Mouse (Mus musculus): ENCODE data around the gene Prr5. TPM values are rescaled to one million over a fixed set of nuclear protein-coding genes. Genes with fewer than 3 reads are reported as not detected.

Gene Prr5
- polyA plus RNA-seq, 1 experiment from 2014 or later: 12.3 TPM

DNA sequence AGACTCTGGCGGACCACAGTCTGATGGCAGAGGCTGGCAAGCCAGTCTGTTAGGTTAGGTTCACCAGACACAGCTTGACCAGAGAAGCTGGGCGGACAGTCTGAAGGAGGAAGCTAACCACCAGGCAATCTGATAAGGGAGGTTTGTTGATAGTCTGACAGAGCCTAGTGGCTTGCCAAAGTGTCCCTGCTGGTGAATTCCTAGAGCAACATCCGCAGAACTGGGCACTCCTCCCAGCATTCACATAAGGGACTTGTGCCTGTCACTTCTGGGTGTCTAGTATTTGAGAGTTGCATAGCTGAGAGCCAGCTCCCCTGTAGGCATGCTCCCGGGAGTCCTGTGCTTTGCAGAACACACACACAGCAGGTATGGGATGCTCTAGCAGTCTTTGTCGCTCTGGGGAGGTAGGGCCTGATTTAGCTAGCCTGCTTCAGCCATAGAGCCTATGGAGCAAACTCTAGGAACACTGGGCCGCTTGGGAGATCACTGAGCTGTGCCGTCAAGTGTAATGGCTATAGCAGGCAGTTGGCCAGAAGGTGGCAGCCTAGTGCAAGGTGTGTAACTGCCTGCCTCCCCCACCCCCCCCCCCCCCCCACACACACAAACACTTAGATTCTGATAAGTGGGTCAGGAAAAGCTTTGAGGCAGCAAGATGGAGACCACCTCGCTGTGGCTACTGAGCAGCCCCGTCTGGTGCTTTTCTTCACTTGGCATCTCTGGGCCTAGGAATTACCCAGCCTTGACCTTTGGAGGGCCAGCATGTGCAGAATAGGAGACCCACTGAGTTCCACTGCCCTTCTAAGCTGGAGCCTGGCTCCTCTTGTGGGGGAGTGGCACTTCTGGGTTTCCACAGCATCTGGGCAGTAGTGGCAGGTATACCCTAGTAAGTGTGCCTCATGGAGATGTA lies 2.2 kb downstream of the Prr5 start:
- H3K9ac ChIP-seq (ENCODE audit: low read length): no peak overlapping the region
- ATAC-seq (replicated peaks; ENCODE audit: low FRiP score): no peak
- 52% methylated on average over 9 of the region's 9 CpGs for WGBS
- H3K4me3 ChIP-seq (ENCODE audit: low read depth, low read length): no peak overlapping the region
- no peak for DNase-seq (ENCODE audit: low spot score)
- no peaks in the 10 kb centered on the region for H3K4me1 ChIP-seq (replicated peaks; ENCODE audit: control insufficient read depth, insufficient read depth, low read length)
- no peaks in the 10 kb centered on the region for H3K27me3 ChIP-seq (ENCODE audit: control insufficient read depth, insufficient read depth, low read length)
- no peak overlapping the region for H3K27ac ChIP-seq (ENCODE audit: low read depth, low read length)
- no peaks in the 10 kb centered on the region for H3K36me3 ChIP-seq (ENCODE audit: control insufficient read depth, insufficient read depth, low read length)
- no peaks in the 10 kb centered on the region for H3K9me3 ChIP-seq (ENCODE audit: control insufficient read depth, low read length)
- no peak overlapping the region for H3K4me2 ChIP-seq (ENCODE audit: low read depth, low read length, severe bottlenecking)

DNA sequence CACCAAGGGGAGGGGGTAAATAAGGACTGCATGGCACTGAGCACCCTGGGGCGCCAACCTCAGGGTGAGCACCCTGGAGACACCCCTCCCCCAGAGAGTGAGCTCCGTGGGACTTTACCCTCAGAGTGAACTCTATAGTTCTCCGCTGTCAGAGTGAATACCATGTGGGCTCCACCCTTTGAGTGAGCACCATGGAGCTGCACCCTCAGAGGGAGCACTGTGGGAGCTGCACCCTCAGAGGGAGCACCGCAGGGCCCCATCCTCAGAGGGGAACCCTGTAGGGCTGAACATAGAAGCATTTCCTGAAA lies 2.8 kb downstream of the Prr5 start:
- 80% methylated on average over 4 of the region's 4 CpGs for WGBS
- H3K4me3 ChIP-seq (ENCODE audit: low read depth, low read length): no peak overlapping the region

DNA sequence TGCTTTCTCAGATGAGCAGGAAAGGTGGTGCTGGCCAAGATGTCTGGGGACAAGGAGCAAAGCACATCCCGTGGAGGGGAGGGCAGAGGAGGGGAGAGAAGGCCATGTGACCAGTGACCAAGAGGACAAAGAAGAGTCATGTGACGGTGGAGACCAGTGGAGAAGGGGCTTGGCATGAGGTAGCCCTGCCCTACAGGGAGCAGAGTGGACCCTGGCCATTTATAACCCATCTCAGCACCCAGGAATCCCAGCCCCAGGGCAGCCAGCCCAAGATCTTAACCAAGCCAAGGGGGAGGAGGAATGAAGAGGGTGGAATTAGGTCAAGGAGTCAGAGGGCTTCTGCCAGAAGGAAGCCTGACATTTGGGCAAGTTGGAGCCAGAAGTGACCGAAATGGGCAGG lies 3.2 kb downstream of the Prr5 start:
- Histone ChIP-seq H3K27me3 (ENCODE audit: control insufficient read depth, insufficient read depth, low read length) (no peaks in the 10 kb centered on the region), H3K4me3 (ENCODE audit: low read depth, low read length) (no peak overlapping the region), H3K9ac (ENCODE audit: low read length) (no peak overlapping the region), H3K36me3 (ENCODE audit: control insufficient read depth, insufficient read depth, low read length) (no peaks in the 10 kb centered on the region), H3K4me2 (ENCODE audit: low read depth, low read length, severe bottlenecking) (no peak overlapping the region), H3K9me3 (ENCODE audit: control insufficient read depth, low read length) (no peaks in the 10 kb centered on the region), H3K27ac (ENCODE audit: low read depth, low read length) (no peak overlapping the region), H3K4me1 (replicated peaks; ENCODE audit: control insufficient read depth, insufficient read depth, low read length) (no peaks in the 10 kb centered on the region)
- no peak for ATAC-seq (replicated peaks; ENCODE audit: low FRiP score)
- no peak for DNase-seq (ENCODE audit: low spot score)
- 80% methylated on average over 3 of the region's 3 CpGs for WGBS

More for the DNA sequence above, 2.8 kb downstream of the Prr5 start:
- no peak overlapping the region for H3K4me2 ChIP-seq (ENCODE audit: low read depth, low read length, severe bottlenecking)
- no peaks in the 10 kb centered on the region for H3K9me3 ChIP-seq (ENCODE audit: control insufficient read depth, low read length)
- ATAC-seq (replicated peaks; ENCODE audit: low FRiP score) (no peak), DNase-seq (ENCODE audit: low spot score) (no peak)
- no peak overlapping the region for H3K27ac ChIP-seq (ENCODE audit: low read depth, low read length)
- H3K9ac ChIP-seq (ENCODE audit: low read length): no peak overlapping the region
- H3K36me3 ChIP-seq (ENCODE audit: control insufficient read depth, insufficient read depth, low read length): no peaks in the 10 kb centered on the region
- no peaks in the 10 kb centered on the region for H3K27me3 ChIP-seq (ENCODE audit: control insufficient read depth, insufficient read depth, low read length)
- no peaks in the 10 kb centered on the region for H3K4me1 ChIP-seq (replicated peaks; ENCODE audit: control insufficient read depth, insufficient read depth, low read length)

- no peaks in the 10 kb centered on the region for H3K27me3 ChIP-seq (ENCODE audit: control insufficient read depth, insufficient read depth, low read length)
- 82% methylated on average over 11 of the region's 11 CpGs for WGBS
- H3K36me3 ChIP-seq (ENCODE audit: control insufficient read depth, insufficient read depth, low read length): no peaks in the 10 kb centered on the region
Measured at GRCm38 (mm10) chr15:84674329-84675067, 5.1 kb downstream of the Prr5 start.

GRCm38 (mm10) chr15:84675317-84675716 lies 5.9 kb downstream of the Prr5 start:
- Histone ChIP-seq H3K4me3 (ENCODE audit: low read depth, low read length) (no peak overlapping the region), H3K4me1 (replicated peaks; ENCODE audit: control insufficient read depth, insufficient read depth, low read length) (no peaks in the 10 kb centered on the region), H3K4me2 (ENCODE audit: low read depth, low read length, severe bottlenecking) (no peak overlapping the region), H3K9ac (ENCODE audit: low read length) (no peak overlapping the region), H3K36me3 (ENCODE audit: control insufficient read depth, insufficient read depth, low read length) (no peaks in the 10 kb centered on the region), H3K9me3 (ENCODE audit: control insufficient read depth, low read length) (no peaks in the 10 kb centered on the region), H3K27me3 (ENCODE audit: control insufficient read depth, insufficient read depth, low read length) (peaks cover under 1% of the 10 kb centered on the region; the same call in 1 of the 2 replicates), H3K27ac (ENCODE audit: low read depth, low read length) (no peak overlapping the region)
- WGBS: 75% methylated on average over 8 of the region's 8 CpGs
- DNase-seq (ENCODE audit: low spot score) (no peak), ATAC-seq (replicated peaks; ENCODE audit: low FRiP score) (no peak)

More at GRCm38 (mm10) chr15:84674329-84675067, 5.1 kb downstream of the Prr5 start:
- H3K4me1 ChIP-seq (replicated peaks; ENCODE audit: control insufficient read depth, insufficient read depth, low read length): no peaks in the 10 kb centered on the region
- no peak for ATAC-seq (replicated peaks; ENCODE audit: low FRiP score)
- H3K4me2 ChIP-seq (ENCODE audit: low read depth, low read length, severe bottlenecking): no peak overlapping the region
- no peak for DNase-seq (ENCODE audit: low spot score)
- H3K9ac ChIP-seq (ENCODE audit: low read length): no peak overlapping the region
- no peak overlapping the region for H3K27ac ChIP-seq (ENCODE audit: low read depth, low read length)
- no peak overlapping the region for H3K4me3 ChIP-seq (ENCODE audit: low read depth, low read length)
- no peaks in the 10 kb centered on the region for H3K9me3 ChIP-seq (ENCODE audit: control insufficient read depth, low read length)

DNA sequence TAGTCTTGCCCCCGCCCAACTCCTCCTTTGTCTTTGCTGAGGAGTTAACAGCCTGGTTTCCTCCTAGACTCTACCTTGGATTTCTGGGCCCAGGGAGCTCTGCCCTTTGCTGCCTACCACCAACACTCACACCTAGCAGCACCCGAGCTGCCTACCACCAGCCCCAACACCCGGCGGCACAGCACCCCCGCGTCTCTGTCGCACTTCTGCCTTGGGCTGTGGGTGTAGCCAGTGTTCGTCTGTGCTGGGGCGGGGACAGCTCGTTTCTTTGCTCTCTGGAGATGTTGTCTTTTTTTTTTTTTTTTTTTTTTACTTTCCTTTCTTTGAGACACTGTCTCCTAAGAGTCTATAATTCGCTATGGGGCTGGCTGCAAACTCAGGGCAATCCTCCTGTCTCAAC lies 8.5 kb downstream of the Prr5 start:
- peaks cover 5% of the 10 kb centered on the region; the same call in 1 of the 2 replicates for H3K4me1 ChIP-seq (replicated peaks; ENCODE audit: control insufficient read depth, insufficient read depth, low read length)
- WGBS: 75% methylated on average over 11 of the region's 11 CpGs
- H3K4me3 ChIP-seq (ENCODE audit: low read depth, low read length): no peak overlapping the region
- H3K9ac ChIP-seq (ENCODE audit: low read length): no peak overlapping the region
- peaks cover 7% of the 10 kb centered on the region for H3K27me3 ChIP-seq (ENCODE audit: control insufficient read depth, insufficient read depth, low read length)
- H3K9me3 ChIP-seq (ENCODE audit: control insufficient read depth, low read length): no peaks in the 10 kb centered on the region
- no peaks in the 10 kb centered on the region for H3K36me3 ChIP-seq (ENCODE audit: control insufficient read depth, insufficient read depth, low read length)
- ATAC-seq (replicated peaks; ENCODE audit: low FRiP score): no peak
- H3K27ac ChIP-seq (ENCODE audit: low read depth, low read length): no peak overlapping the region
- no peak overlapping the region for H3K4me2 ChIP-seq (ENCODE audit: low read depth, low read length, severe bottlenecking)
- DNase-seq (ENCODE audit: low spot score): no peak

DNA sequence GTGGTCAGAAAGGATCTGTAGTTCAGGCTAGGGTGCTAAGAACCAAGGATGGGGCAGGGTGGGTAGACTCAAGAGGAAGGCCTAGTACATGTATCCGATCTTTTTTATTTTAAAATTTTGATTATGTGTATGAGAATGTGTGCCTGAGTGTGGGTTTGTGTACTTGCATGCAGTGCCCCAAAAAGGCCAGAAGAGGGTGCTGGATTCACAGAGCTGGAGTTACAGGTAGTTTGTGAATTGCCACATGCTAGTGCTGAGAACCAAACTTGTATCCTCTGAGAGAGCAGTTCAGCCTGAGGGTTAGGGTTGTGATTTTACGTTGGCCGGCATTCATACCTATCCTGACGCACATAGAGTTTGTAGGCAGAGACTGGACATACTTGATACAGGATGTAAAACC lies 9.7 kb downstream of the Prr5 start:
- Histone ChIP-seq H3K4me3 (ENCODE audit: low read depth, low read length) (no peak overlapping the region), H3K9me3 (ENCODE audit: control insufficient read depth, low read length) (no peaks in the 10 kb centered on the region), H3K4me2 (ENCODE audit: low read depth, low read length, severe bottlenecking) (no peak overlapping the region), H3K9ac (ENCODE audit: low read length) (no peak overlapping the region), H3K4me1 (replicated peaks; ENCODE audit: control insufficient read depth, insufficient read depth, low read length) (peaks cover 5% of the 10 kb centered on the region; the same call in 1 of the 2 replicates), H3K27ac (ENCODE audit: low read depth, low read length) (no peak overlapping the region), H3K36me3 (ENCODE audit: control insufficient read depth, insufficient read depth, low read length) (no peaks in the 10 kb centered on the region), H3K27me3 (ENCODE audit: control insufficient read depth, insufficient read depth, low read length) (peaks cover 7% of the 10 kb centered on the region)
- DNase-seq (ENCODE audit: low spot score) (no peak), ATAC-seq (replicated peaks; ENCODE audit: low FRiP score) (no peak)
- WGBS: 93% methylated on average over 4 of the region's 4 CpGs

- Histone ChIP-seq H3K9me3 (ENCODE audit: control insufficient read depth, low read length) (no peaks in the 10 kb centered on the region), H3K27ac (ENCODE audit: low read depth, low read length) (no peak overlapping the region), H3K4me3 (ENCODE audit: low read depth, low read length) (no peak overlapping the region), H3K4me2 (ENCODE audit: low read depth, low read length, severe bottlenecking) (no peak overlapping the region), H3K36me3 (ENCODE audit: control insufficient read depth, insufficient read depth, low read length) (no peaks in the 10 kb centered on the region), H3K27me3 (ENCODE audit: control insufficient read depth, insufficient read depth, low read length) (peaks cover 7% of the 10 kb centered on the region), H3K9ac (ENCODE audit: low read length) (no peak overlapping the region), H3K4me1 (replicated peaks; ENCODE audit: control insufficient read depth, insufficient read depth, low read length) (peaks cover 5% of the 10 kb centered on the region; the same call in 1 of the 2 replicates)
- ATAC-seq (replicated peaks; ENCODE audit: low FRiP score) (no peak), DNase-seq (ENCODE audit: low spot score) (no peak)
- 76% methylated on average over 3 of the region's 3 CpGs for WGBS
Measured at GRCm38 (mm10) chr15:84679794-84680193, 10.4 kb downstream of the Prr5 start.

Data from forebrain, embryonic 11.5 days (tissue).